Mouse (Mus musculus): ENCODE measurements at regions not wholly inside any gene's neighbourhood (a gene's known extent, or its start where the extent isn't known, plus 50 kb on each side); places are given as distances from the start of the nearest gene placed in this dataset.

DNA sequence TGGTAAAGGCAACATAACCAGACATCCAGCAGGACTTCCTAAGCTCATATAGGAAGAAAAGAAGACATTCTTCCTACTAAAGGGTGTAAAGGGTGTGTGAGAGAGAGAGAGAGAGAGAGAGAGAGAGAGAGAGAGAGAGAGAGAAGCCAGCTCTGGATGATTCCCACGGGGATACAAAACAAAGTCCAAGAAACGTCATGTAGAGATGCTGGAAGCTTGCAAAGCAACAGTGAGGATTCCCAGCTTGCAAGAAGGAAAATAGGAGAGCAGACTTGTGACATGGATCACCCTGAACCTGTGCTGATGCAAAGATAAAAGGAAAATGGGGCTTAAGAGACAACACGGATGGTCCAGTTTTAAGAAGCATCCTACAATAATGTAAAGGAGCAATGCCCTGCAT, 456.6 kb downstream of the Pid1 start:
- Histone ChIP-seq H3K4me2 (replicated peaks; ENCODE audit: low read depth) (no peak overlapping the region), H3K27ac (replicated peaks) (no peak overlapping the region), H3K4me3 (ENCODE audit: low read depth, low read length) (no peak overlapping the region), H3K4me1 (replicated peaks; ENCODE audit: control insufficient read depth, insufficient read depth) (no peaks in the 10 kb centered on the region), H3K36me3 (ENCODE audit: control insufficient read depth, insufficient read depth, low read length) (no peaks in the 10 kb centered on the region), H3K9me3 (ENCODE audit: control insufficient read depth, low read length) (no peaks in the 10 kb centered on the region), H3K9ac (ENCODE audit: low read length) (no peak overlapping the region), H3K27me3 (ENCODE audit: control insufficient read depth, insufficient read depth, low read length) (no peaks in the 10 kb centered on the region)
- TF ChIP-seq CTCF (IDR thresholded peaks at IDR 0.05; ENCODE audit: low read depth) (no peak), EP300 (optimal IDR thresholded peaks at IDR 0.05) (no peak)
- no peak for ATAC-seq (ENCODE audit: low FRiP score, low TSS enrichment)
- DNase-seq (ENCODE audit: low spot score), result no peak
- WGBS, result 40% methylated on average over 3 of the region's 3 CpGs

GRCm38 (mm10) chr1:83906906-83907305, 457.1 kb downstream of the Pid1 start:
- no peak overlapping the region for H3K9ac ChIP-seq (ENCODE audit: low read length)
- TF ChIP-seq EP300 (optimal IDR thresholded peaks at IDR 0.05) (no peak), CTCF (IDR thresholded peaks at IDR 0.05; ENCODE audit: low read depth) (no peak)
- no peaks in the 10 kb centered on the region for H3K9me3 ChIP-seq (ENCODE audit: control insufficient read depth, low read length)
- H3K4me3 ChIP-seq (ENCODE audit: low read depth, low read length), result no peak overlapping the region
- ATAC-seq (ENCODE audit: low FRiP score, low TSS enrichment) (no peak; the same call in 1 of the 2 replicates), DNase-seq (ENCODE audit: low spot score) (no peak)
- H3K4me1 ChIP-seq (replicated peaks; ENCODE audit: control insufficient read depth, insufficient read depth), result no peaks in the 10 kb centered on the region
- no peak overlapping the region for H3K27ac ChIP-seq (replicated peaks)
- no peak overlapping the region for H3K4me2 ChIP-seq (replicated peaks; ENCODE audit: low read depth)
- H3K36me3 ChIP-seq (ENCODE audit: control insufficient read depth, insufficient read depth, low read length), result no peaks in the 10 kb centered on the region
- H3K27me3 ChIP-seq (ENCODE audit: control insufficient read depth, insufficient read depth, low read length), result no peaks in the 10 kb centered on the region

- H3K27me3 ChIP-seq (ENCODE audit: control insufficient read depth, insufficient read depth, low read length), result no peaks in the 10 kb centered on the region
- ATAC-seq (ENCODE audit: low FRiP score, low TSS enrichment) (no peak), DNase-seq (ENCODE audit: low spot score) (no peak)
- H3K4me2 ChIP-seq (replicated peaks; ENCODE audit: low read depth), result no peak overlapping the region
- TF ChIP-seq CTCF (IDR thresholded peaks at IDR 0.05; ENCODE audit: low read depth) (no peak), EP300 (optimal IDR thresholded peaks at IDR 0.05) (no peak)
- 67% methylated on average over 4 of the region's 4 CpGs for WGBS
- no peak overlapping the region for H3K4me3 ChIP-seq (ENCODE audit: low read depth, low read length)
- H3K9ac ChIP-seq (ENCODE audit: low read length), result no peak overlapping the region
- no peaks in the 10 kb centered on the region for H3K36me3 ChIP-seq (ENCODE audit: control insufficient read depth, insufficient read depth, low read length)
- no peaks in the 10 kb centered on the region for H3K4me1 ChIP-seq (replicated peaks; ENCODE audit: control insufficient read depth, insufficient read depth)
- no peaks in the 10 kb centered on the region for H3K9me3 ChIP-seq (ENCODE audit: control insufficient read depth, low read length)
- no peak overlapping the region for H3K27ac ChIP-seq (replicated peaks)
Observed at GRCm38 (mm10) chr1:83900135-83900534, 463.8 kb downstream of the Pid1 start.

DNA sequence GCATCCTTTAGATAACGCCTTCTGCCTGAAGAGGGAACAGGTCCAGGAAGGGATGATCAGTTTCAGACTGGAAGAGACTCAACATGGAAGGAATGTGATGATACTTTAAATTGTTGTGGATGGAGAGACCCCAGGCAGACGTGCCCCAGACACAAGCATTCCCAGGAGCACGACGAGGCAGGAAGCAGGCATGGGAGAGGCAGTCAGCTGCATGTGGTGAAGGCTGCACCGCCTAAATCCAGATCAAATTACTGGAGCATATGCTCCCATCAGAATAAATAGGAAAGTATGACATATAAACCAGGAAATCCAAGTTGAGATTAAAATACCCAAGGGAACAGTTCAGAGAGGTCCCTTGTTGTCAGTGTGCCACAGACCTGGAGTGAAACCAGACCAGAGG, 467.3 kb downstream of the Pid1 start:
- H3K27me3 ChIP-seq (ENCODE audit: control insufficient read depth, insufficient read depth, low read length), result no peaks in the 10 kb centered on the region
- H3K9me3 ChIP-seq (ENCODE audit: control insufficient read depth, low read length), result no peaks in the 10 kb centered on the region
- H3K4me2 ChIP-seq (replicated peaks; ENCODE audit: low read depth), result no peak overlapping the region
- TF ChIP-seq CTCF (IDR thresholded peaks at IDR 0.05; ENCODE audit: low read depth) (no peak), EP300 (optimal IDR thresholded peaks at IDR 0.05) (no peak)
- ATAC-seq (ENCODE audit: low FRiP score, low TSS enrichment) (no peak), DNase-seq (ENCODE audit: low spot score) (no peak)
- H3K36me3 ChIP-seq (ENCODE audit: control insufficient read depth, insufficient read depth, low read length), result no peaks in the 10 kb centered on the region
- H3K9ac ChIP-seq (ENCODE audit: low read length), result no peak overlapping the region
- H3K4me3 ChIP-seq (ENCODE audit: low read depth, low read length), result no peak overlapping the region
- 29% methylated on average over 5 of the region's 5 CpGs for WGBS
- no peaks in the 10 kb centered on the region for H3K4me1 ChIP-seq (replicated peaks; ENCODE audit: control insufficient read depth, insufficient read depth)
- no peak overlapping the region for H3K27ac ChIP-seq (replicated peaks)

- ATAC-seq (ENCODE audit: low FRiP score, low TSS enrichment), result no peak
- H3K27ac ChIP-seq (replicated peaks), result no peak overlapping the region
- no peaks in the 10 kb centered on the region for H3K36me3 ChIP-seq (ENCODE audit: control insufficient read depth, insufficient read depth, low read length)
- no peak for DNase-seq (ENCODE audit: low spot score)
- no peak for TF ChIP-seq EP300 (optimal IDR thresholded peaks at IDR 0.05)
- no peak for TF ChIP-seq CTCF (IDR thresholded peaks at IDR 0.05; ENCODE audit: low read depth)
- no peaks in the 10 kb centered on the region for H3K27me3 ChIP-seq (ENCODE audit: control insufficient read depth, insufficient read depth, low read length)
- H3K4me2 ChIP-seq (replicated peaks; ENCODE audit: low read depth), result no peak overlapping the region
- 73% methylated on average over 4 of the region's 4 CpGs for WGBS
- no peaks in the 10 kb centered on the region for H3K4me1 ChIP-seq (replicated peaks; ENCODE audit: control insufficient read depth, insufficient read depth)
- H3K9ac ChIP-seq (ENCODE audit: low read length), result no peak overlapping the region
- H3K4me3 ChIP-seq (ENCODE audit: low read depth, low read length), result no peak overlapping the region
- H3K9me3 ChIP-seq (ENCODE audit: control insufficient read depth, low read length), result no peaks in the 10 kb centered on the region
Observed at GRCm38 (mm10) chr1:83879109-83879399, 471.1 kb upstream of the Sphkap start.

GRCm38 (mm10) chr1:83878330-83879108, 470.5 kb upstream of the Sphkap start:
- H3K9ac ChIP-seq (ENCODE audit: low read length), result no peak overlapping the region
- no peak for ATAC-seq (ENCODE audit: low FRiP score, low TSS enrichment)
- 80% methylated on average over 8 of the region's 8 CpGs for WGBS
- H3K9me3 ChIP-seq (ENCODE audit: control insufficient read depth, low read length), result no peaks in the 10 kb centered on the region
- no peaks in the 10 kb centered on the region for H3K36me3 ChIP-seq (ENCODE audit: control insufficient read depth, insufficient read depth, low read length)
- H3K4me1 ChIP-seq (replicated peaks; ENCODE audit: control insufficient read depth, insufficient read depth), result no peaks in the 10 kb centered on the region
- no peak overlapping the region for H3K4me2 ChIP-seq (replicated peaks; ENCODE audit: low read depth)
- TF ChIP-seq CTCF (IDR thresholded peaks at IDR 0.05; ENCODE audit: low read depth), result no peak
- TF ChIP-seq EP300 (optimal IDR thresholded peaks at IDR 0.05), result no peak
- no peak for DNase-seq (ENCODE audit: low spot score)
- H3K4me3 ChIP-seq (ENCODE audit: low read depth, low read length), result no peak overlapping the region
- no peak overlapping the region for H3K27ac ChIP-seq (replicated peaks)
- no peaks in the 10 kb centered on the region for H3K27me3 ChIP-seq (ENCODE audit: control insufficient read depth, insufficient read depth, low read length)

Measured in stomach, postnatal 0 days (tissue).